Mouse (Mus musculus): ENCODE measurements around the gene Vmn1r183.

DNA sequence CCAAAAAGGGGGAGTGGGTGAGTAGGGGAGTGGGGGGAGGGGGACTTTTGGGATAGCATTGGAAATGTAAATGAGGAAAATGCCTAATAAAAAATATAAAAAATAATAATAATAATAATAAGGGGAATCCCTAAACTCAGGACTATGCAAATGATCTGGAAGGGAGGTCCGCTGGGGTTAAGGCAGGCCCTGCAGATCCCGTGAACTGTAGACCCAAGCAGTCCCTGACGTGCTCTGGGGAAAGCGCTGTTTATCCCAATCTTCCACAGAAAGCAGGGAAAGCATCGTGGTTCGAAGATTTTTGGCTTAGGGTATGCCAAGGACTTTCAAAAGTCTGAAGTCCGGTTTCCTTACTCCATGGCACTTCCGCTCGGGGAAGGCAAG is 58.7 kb downstream of the Vmn1r183 start:
- TF ChIP-seq CTCF (IDR thresholded peaks at IDR 0.05; ENCODE audit: extremely low read depth, insufficient read depth, insufficient read length, insufficient replicate concordance): no peak
- TF ChIP-seq POLR2A (IDR thresholded peaks at IDR 0.05; ENCODE audit: low read depth, low read length): no peak

Measured in spleen, adult 2 months (tissue).